Mouse (Mus musculus) megakaryocyte-erythroid progenitor cell, adult 5-6 weeks (primary cell): ENCODE data around the gene Zfp112. TPM values are rescaled to one million over a fixed set of nuclear protein-coding genes. Genes with fewer than 3 reads are reported as not detected.
A peak's percentile ranks its signal among the peaks of the same experiment; 100 is the strongest.

Experiments
- ATAC-seq: replicated peaks from 2 replicates; pipeline ENCODE4 v1.8.0; 2016; ENCODE audit warnings: mild to moderate bottlenecking, inconsistent platforms; ENCODE audit not compliant: severe bottlenecking, poor library complexity, low FRiP score, low TSS enrichment
- total RNA-seq, 2 experiments: library from RNA; stranded (forward) in 1 of 2; stranded (reverse) in 1 of 2; fragments of 200-1000, 215-1000 nt in 1 of 2; fragments of >200 nt in 1 of 2; fragmentation: Nextera tagmentation in 1 of 2; gene quantifications; 2 replicates each; pipeline ENCODE4 v1.2.3; 2014 to 2017

Zfp112 gene
- total RNA-seq, 2 experiments from 2014 or later, result 0.20 to 0.75 TPM

- peak; percentile 94 for ATAC-seq
Observed at GRCm38 (mm10) chr7:24174618-24175336, 62.7 kb downstream of the Zfp112 start, which contains the start of gene Zfp114. Zfp114 (plus strand) TSS chr7:24175060.

GRCm38 (mm10) chr7:24175337-24175711, 63.2 kb downstream of the Zfp112 start:
- no peak for ATAC-seq

Other genes starting within 250 kb of the Zfp112 start
- gene Vmn1r177, start 245.9 kb upstream of the Zfp112 start, total RNA-seq (2014; fragmentation: Nextera tagmentation), result not detected in 2 replicates
- not detected in 2 replicates for gene Vmn1r177, start 245.9 kb upstream of the Zfp112 start, total RNA-seq (2017)
- not detected in 2 replicates for gene Vmn1r178, start 220.3 kb upstream of the Zfp112 start, total RNA-seq (2014; fragmentation: Nextera tagmentation)
- not detected in 2 replicates for gene Vmn1r178, start 220.3 kb upstream of the Zfp112 start, total RNA-seq (2017)
- gene Vmn1r179, start 185.3 kb upstream of the Zfp112 start, total RNA-seq (2014; fragmentation: Nextera tagmentation), result not detected in 2 replicates
- not detected in 2 replicates for gene Vmn1r179, start 185.3 kb upstream of the Zfp112 start, total RNA-seq (2017)
- not detected in 2 replicates for gene Vmn1r180, start 161.7 kb upstream of the Zfp112 start, total RNA-seq (2014; fragmentation: Nextera tagmentation)
- gene Vmn1r180, start 161.7 kb upstream of the Zfp112 start, total RNA-seq (2017), result not detected in 2 replicates
- gene Vmn1r181, start 137.7 kb upstream of the Zfp112 start, total RNA-seq (2014; fragmentation: Nextera tagmentation), result not detected in 2 replicates
- not detected in 2 replicates for gene Vmn1r181, start 137.7 kb upstream of the Zfp112 start, total RNA-seq (2017)
- gene V1rd19, start 110.6 kb upstream of the Zfp112 start, total RNA-seq (2014; fragmentation: Nextera tagmentation), result not detected in 2 replicates
- gene V1rd19, start 110.6 kb upstream of the Zfp112 start, total RNA-seq (2017), result not detected in 2 replicates
- gene Vmn1r183, start 59.1 kb upstream of the Zfp112 start, total RNA-seq (2014; fragmentation: Nextera tagmentation), result not detected in 2 replicates
- gene Vmn1r183, start 59.1 kb upstream of the Zfp112 start, total RNA-seq (2017), result not detected in 2 replicates
- 17.5 and 25.3 TPM in 2 replicates for gene Zfp180, start 30.4 kb upstream of the Zfp112 start, total RNA-seq (2014; fragmentation: Nextera tagmentation)
- 15.8 and 16.0 TPM in 2 replicates for gene Zfp180, start 30.4 kb upstream of the Zfp112 start, total RNA-seq (2017)
- 8.0 and 8.2 TPM in 2 replicates for gene Zfp235, start 21.9 kb downstream of the Zfp112 start, total RNA-seq (2014; fragmentation: Nextera tagmentation)
- gene Zfp235, start 21.9 kb downstream of the Zfp112 start, total RNA-seq (2017), result 6.4 and 7.8 TPM in 2 replicates
- 1.5 and 2.2 TPM in 2 replicates for gene Zfp114, start 62.7 kb downstream of the Zfp112 start, total RNA-seq (2014; fragmentation: Nextera tagmentation)
- 2.4 and 2.5 TPM in 2 replicates for gene Zfp114, start 62.7 kb downstream of the Zfp112 start, total RNA-seq (2017)
- gene Zfp111, start 99.1 kb downstream of the Zfp112 start, total RNA-seq (2014; fragmentation: Nextera tagmentation), result 1.0 and 4.6 TPM in 2 replicates
- gene Zfp111, start 99.1 kb downstream of the Zfp112 start, total RNA-seq (2017), result 7.2 and 8.6 TPM in 2 replicates
- 2.3 and 6.2 TPM in 2 replicates for gene Zfp109, start 125.2 kb downstream of the Zfp112 start, total RNA-seq (2014; fragmentation: Nextera tagmentation)
- 5.9 and 6.7 TPM in 2 replicates for gene Zfp109, start 125.2 kb downstream of the Zfp112 start, total RNA-seq (2017)
- 0.67 and 1.8 TPM in 2 replicates for gene Zfp108, start 142.5 kb downstream of the Zfp112 start, total RNA-seq (2014; fragmentation: Nextera tagmentation)
- gene Zfp108, start 142.5 kb downstream of the Zfp112 start, total RNA-seq (2017), result 1.4 TPM in 1 of 2 replicates, not detected in the other
- 0.30 and 0.59 TPM in 2 replicates for gene Zfp93, start 158.1 kb downstream of the Zfp112 start, total RNA-seq (2014; fragmentation: Nextera tagmentation)
- 0.23 and 2.0 TPM in 2 replicates for gene Zfp93, start 158.1 kb downstream of the Zfp112 start, total RNA-seq (2017)
- gene Zfp61, start 188.9 kb downstream of the Zfp112 start, total RNA-seq (2014; fragmentation: Nextera tagmentation), result 9.3 and 10.9 TPM in 2 replicates
- 16.0 and 47.7 TPM in 2 replicates for gene Zfp61, start 188.9 kb downstream of the Zfp112 start, total RNA-seq (2017)
- 3.3 and 6.7 TPM in 2 replicates for gene Zfp94, start 204.4 kb downstream of the Zfp112 start, total RNA-seq (2014; fragmentation: Nextera tagmentation)
- 3.0 and 4.4 TPM in 2 replicates for gene Zfp94, start 204.4 kb downstream of the Zfp112 start, total RNA-seq (2017)
- gene Tescl, start 221.6 kb downstream of the Zfp112 start, total RNA-seq (2014; fragmentation: Nextera tagmentation), result not detected in 2 replicates
- gene Tescl, start 221.6 kb downstream of the Zfp112 start, total RNA-seq (2017), result not detected in 2 replicates
- not detected in 2 replicates for gene Lypd5, start 236.9 kb downstream of the Zfp112 start, total RNA-seq (2014; fragmentation: Nextera tagmentation)
- gene Lypd5, start 236.9 kb downstream of the Zfp112 start, total RNA-seq (2017), result not detected in 2 replicates